Mouse (Mus musculus) T-helper 1 cell (primary cell): ENCODE measurements around the gene Vmn2r103.

Experiments used
- in situ Hi-C: fragments of 300-600 bp; cut with MboI, MseI; formaldehyde crosslinking; loops from one replicate; pipeline ENCODE4 v1.15.1; 2025; ENCODE audit warnings: high pct_unique_total_duplicates

Gene Vmn2r103

DNA sequence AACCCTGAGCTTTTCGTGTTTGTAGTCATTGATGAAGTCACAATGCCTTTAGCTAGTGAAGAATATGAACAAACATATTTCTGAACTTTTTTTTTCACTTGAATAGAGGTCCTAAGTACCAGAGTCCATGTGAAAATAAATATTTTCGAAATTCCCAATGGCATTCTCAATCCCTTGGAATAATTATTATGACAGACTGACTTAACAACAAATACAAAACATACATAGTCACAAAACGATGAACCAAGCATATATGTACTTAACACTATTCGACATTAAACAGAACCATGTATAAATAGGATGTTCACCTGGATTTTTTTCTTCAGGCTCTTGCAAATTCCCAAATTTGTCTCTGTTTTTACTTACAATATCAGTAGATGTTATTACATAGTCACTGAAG, at the start of gene Vmn2r103:
Vmn2r103 (plus strand) TSS at position 301 of the 400 bp plus-strand sequence.
- in situ Hi-C loops = no loop called here

DNA sequence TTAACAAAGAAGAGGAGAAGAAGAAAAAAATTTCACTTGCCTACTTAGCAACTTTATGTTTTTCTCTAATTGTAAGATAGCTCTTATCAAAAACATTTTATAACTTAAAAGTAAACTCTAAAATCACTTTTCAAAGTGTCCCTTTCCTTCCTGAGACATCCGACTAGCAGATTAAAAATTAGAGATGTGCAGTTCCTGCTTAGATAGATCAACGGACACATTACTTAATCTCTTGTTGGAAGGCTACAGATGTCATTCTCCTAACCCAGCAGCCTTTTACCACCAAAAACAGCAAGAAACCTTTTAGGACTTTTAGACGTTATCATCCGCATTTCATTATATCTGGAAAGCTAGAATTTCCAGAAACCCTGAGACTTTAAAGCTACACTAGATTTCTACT, 5.8 kb downstream of the Vmn2r103 start:
- in situ Hi-C loops = no loop called here

DNA sequence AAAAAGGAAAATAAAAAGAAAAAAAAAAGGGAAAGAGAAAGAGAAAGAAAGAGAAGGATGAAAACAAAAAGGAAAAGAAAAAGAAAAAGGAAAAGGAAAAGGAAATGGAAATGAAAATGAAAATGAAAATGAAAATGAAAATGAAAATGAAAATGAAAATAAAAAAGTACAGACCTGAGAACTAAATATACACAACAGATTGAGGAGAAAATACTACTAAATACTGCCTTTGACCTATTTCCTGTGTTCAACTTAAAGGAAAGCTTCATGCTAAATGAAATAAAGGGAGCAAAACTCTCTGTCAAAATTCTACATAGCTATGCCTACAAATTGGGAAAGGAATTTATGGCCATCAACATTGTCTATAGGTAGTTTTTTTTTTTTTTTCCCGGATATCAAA, 16.1 kb downstream of the Vmn2r103 start:
- in situ Hi-C loops = no loop called here
